Mouse (Mus musculus) midbrain, embryonic 15.5 days (tissue): ENCODE data around the gene Lta. TPM values are rescaled to one million over a fixed set of nuclear protein-coding genes. Genes with fewer than 3 reads are reported as not detected.

ENCODE experiments used
- ATAC-seq: fragments of 200-750 bp; cut with Nextera tagmentation; replicated peaks from 2 replicates; pipeline ENCODE4 v1.8.0; 2017; ENCODE audit warnings: moderate TSS enrichment
- H3K27ac ChIP-seq: fragments of 300-500 bp; sonication (generic); 2 replicates; pipeline ENCODE4 v1.5.1; 2015; ENCODE audit warnings: mild to moderate bottlenecking, inconsistent platforms
- H3K27me3 ChIP-seq: fragments of 300-500 bp; sonication (generic); replicated peaks from 2 replicates; pipeline ENCODE4 v1.6.1; 2015; ENCODE audit warnings: inconsistent platforms
- H3K36me3 ChIP-seq: fragments of 300-500 bp; sonication (generic); replicated peaks from 2 replicates; pipeline ENCODE4 v1.6.1; 2015; ENCODE audit warnings: inconsistent platforms
- H3K4me1 ChIP-seq: fragments of 300-500 bp; sonication (generic); 2 replicates; pipeline ENCODE4 v1.6.1; 2015; ENCODE audit warnings: inconsistent platforms
- H3K4me2 ChIP-seq: fragments of 300-500 bp; sonication (generic); 2 replicates; pipeline ENCODE4 v1.6.1; 2015; ENCODE audit warnings: inconsistent platforms, mild to moderate bottlenecking, moderate library complexity
- H3K4me3 ChIP-seq: fragments of 300-500 bp; sonication (generic); 2 replicates; pipeline ENCODE4 v1.5.1; 2015; ENCODE audit warnings: mild to moderate bottlenecking, inconsistent platforms
- H3K9ac ChIP-seq: fragments of 300-500 bp; sonication (generic); 2 replicates; pipeline ENCODE4 v1.6.1; 2015; ENCODE audit warnings: mild to moderate bottlenecking, inconsistent platforms
- H3K9me3 ChIP-seq: fragments of 300-500 bp; sonication (generic); 2 replicates; pipeline ENCODE4 v1.6.1; 2016; ENCODE audit warnings: inconsistent platforms
- WGBS: fragments of 180-500 bp; shearing (Covaris S2); methylation state at CpG from one replicate; pipeline ENCODE4 v1.1.7; 2015; ENCODE audit warnings: mixed read lengths; 5-methylcytosine and 5-hydroxymethylcytosine counted together
- polyA plus RNA-seq: library from polyadenylated mRNA; unstranded; fragments of >200 nt; fragmentation: Nextera tagmentation; extraction: Ambion mirVana; gene quantifications from 2 replicates; pipeline ENCODE4 v1.2.1, GENCODE M21; 2015

Lta gene
- polyA plus RNA-seq, 1 experiment from 2014 or later: 0.32 TPM

DNA sequence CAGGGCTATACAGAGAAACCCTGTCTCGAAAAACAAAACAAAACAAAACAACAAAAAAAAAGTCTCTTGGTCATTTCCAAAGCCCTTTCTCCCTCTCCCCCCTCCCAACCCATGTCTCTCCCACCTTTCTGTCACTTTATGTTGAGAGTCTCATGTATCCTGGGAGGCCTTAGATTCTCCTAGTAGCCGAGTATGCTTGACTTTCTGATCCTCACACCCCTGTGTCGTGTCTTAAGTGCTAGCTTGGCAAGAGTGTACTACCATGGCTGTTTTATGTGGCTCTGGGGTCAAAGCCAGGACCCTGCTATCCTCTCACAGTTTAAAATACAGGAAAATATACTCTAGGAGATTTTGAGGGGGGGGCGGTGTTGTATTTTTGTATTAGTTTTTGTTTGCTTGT, 17.8 kb downstream of the Lta start:
- peaks cover 11% of the 10 kb centered on the region; the same call in 1 of the 2 replicates for H3K4me1 ChIP-seq
- no peak overlapping the region for H3K9ac ChIP-seq
- H3K4me2 ChIP-seq: no peak overlapping the region
- no peaks in the 10 kb centered on the region for H3K9me3 ChIP-seq
- ATAC-seq: no peak
- no peak overlapping the region for H3K4me3 ChIP-seq
- no peak overlapping the region for H3K27ac ChIP-seq
- 77% methylated on average over 4 of the region's 4 CpGs for WGBS
- no peaks in the 10 kb centered on the region; the same call in 1 of the 2 replicates for H3K27me3 ChIP-seq
- H3K36me3 ChIP-seq: no peaks in the 10 kb centered on the region

DNA sequence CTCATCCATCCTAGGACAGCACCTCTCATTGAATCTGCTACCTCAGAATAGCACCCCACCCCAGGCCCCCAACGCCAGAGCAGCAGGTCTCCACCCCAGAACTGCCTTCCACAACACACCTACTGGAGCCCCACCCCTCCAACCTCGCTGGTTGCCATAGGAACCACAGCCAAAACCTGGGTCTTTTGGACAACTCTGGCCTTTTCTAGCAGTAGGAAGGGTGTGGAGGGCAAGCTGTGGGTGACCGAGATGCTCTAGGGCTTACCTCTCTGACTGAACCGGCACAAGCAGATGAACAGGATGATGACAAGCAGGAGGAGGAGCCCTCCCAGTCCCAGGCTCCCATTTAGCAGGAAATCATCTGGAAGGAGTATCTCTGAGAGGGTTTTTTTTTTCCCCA, 18.5 kb downstream of the Lta start:
- peak overlapping the region; percentile 77 for H3K27ac ChIP-seq
- WGBS: 3% methylated on average over 4 of the region's 4 CpGs
- peak overlapping the region; percentile 25 for H3K4me3 ChIP-seq
- no peaks in the 10 kb centered on the region; the same call in 1 of the 2 replicates for H3K27me3 ChIP-seq
- peaks cover 11% of the 10 kb centered on the region; the same call in 1 of the 2 replicates for H3K4me1 ChIP-seq
- no peak overlapping the region for H3K9ac ChIP-seq
- H3K9me3 ChIP-seq: no peaks in the 10 kb centered on the region
- peak; percentile 67; the same call in 1 of the 2 replicates for ATAC-seq
- H3K36me3 ChIP-seq: no peaks in the 10 kb centered on the region
- H3K4me2 ChIP-seq: peak overlapping the region; percentile 49

DNA sequence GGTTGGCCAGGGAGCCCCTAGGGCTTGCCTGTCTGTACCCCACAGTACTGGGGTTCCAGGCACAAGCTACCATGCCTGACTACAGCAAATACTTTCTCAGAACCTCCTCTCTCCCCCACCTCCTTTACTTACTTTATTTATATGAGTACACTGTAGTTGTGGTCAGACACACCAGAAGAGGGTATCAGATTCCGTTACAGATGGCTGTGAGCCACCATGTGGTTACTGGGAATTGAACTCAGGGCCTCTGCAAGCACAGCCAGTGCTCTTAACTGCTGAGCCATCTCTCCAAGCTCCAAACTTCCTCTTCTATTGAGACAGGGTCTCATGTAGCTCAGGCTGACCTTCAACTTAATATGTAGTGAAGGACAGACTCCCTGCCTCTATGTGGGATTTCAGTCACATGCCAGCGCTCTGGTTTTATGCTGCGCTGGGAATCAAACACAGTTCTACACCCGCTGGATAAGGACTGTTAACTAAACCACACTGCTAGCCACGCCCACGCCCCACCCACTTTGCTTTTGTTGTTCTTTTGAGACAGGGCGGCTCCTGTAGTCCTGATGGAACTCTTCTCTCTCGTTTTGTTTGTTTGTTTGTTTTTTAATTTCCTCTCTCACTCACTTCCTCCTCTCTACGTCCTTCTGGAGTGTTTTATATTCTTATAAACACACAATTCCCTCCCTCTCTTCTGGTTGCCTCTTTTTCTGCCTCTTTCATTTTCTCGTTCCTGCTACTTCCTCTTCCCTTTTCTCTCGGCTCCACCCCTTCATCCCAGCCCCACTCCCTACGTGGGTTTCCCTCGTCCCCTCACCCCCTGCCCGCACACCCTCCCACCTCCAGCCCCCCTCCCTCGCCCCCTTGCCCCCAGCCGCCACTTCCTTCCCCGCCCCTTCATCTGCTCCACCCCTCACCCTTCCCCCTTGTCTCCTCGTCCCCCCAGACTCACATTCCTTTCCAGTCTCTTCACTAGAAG, 19.2 kb downstream of the Lta start:
- peak overlapping the region; percentile 49 for H3K4me2 ChIP-seq
- H3K27me3 ChIP-seq: no peaks in the 10 kb centered on the region; the same call in 1 of the 2 replicates
- WGBS: 2% methylated on average over 18 of the region's 18 CpGs
- H3K4me1 ChIP-seq: peaks cover 11% of the 10 kb centered on the region; the same call in 1 of the 2 replicates
- peak overlapping the region; percentile 25 for H3K4me3 ChIP-seq
- H3K9ac ChIP-seq: no peak overlapping the region
- peak overlapping the region; percentile 77; the same call in 1 of the 2 replicates for H3K27ac ChIP-seq
- no peaks in the 10 kb centered on the region for H3K9me3 ChIP-seq
- no peaks in the 10 kb centered on the region for H3K36me3 ChIP-seq
- ATAC-seq: 0 out of 2 replicates have a peak, but pooled peaks have one; percentile 37

DNA sequence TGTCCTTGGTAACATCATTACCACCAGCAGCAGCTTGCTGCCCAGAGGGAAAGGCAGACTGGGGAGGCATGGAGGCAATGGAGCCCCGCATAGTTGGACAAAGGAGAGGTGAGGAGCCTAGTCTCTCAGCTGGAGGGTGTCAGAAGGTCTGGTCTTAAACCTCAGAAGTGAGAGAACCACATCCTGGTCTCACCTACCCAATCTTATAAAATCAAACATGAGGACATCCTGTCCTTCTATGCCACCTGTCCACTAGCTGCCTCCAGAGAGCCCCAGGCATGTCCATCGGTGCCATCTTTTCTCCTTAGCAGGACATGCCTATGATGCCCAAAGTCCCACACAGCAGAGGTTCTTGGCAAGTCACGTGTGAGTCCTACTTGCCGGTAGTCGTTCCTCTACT, 25.1 kb downstream of the Lta start:
- WGBS: 90% methylated on average over 5 of the region's 5 CpGs
- Histone ChIP-seq H3K27ac (no peak overlapping the region), H3K4me1 (no peaks in the 10 kb centered on the region), H3K27me3 (no peaks in the 10 kb centered on the region), H3K9me3 (no peaks in the 10 kb centered on the region), H3K9ac (no peak overlapping the region), H3K4me3 (no peak overlapping the region), H3K36me3 (no peaks in the 10 kb centered on the region), H3K4me2 (no peak overlapping the region)
- no peak for ATAC-seq

DNA sequence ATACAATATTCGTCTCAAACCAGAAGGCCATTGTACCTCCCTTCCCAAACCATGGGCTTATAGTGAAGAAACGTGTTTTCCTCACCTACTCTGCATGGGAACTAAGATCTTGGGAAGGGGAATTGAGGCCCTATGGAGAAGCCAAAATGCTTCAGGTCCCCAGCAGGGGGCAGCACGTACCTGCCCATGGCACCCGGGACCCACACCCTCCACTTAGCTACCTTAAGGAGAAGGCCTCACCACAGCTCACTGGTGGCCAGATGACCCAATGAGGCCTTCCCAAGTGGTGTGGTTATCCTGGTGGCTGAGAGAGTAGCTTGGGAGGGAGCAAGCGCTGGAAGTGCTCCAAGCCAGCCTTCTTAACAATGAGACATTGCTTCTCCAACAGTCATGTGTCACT, 26.6 kb downstream of the Lta start:
- Histone ChIP-seq H3K9ac (no peak overlapping the region), H3K36me3 (no peaks in the 10 kb centered on the region), H3K27ac (no peak overlapping the region), H3K4me2 (no peak overlapping the region), H3K4me3 (no peak overlapping the region), H3K4me1 (no peaks in the 10 kb centered on the region), H3K27me3 (no peaks in the 10 kb centered on the region), H3K9me3 (no peaks in the 10 kb centered on the region)
- no peak for ATAC-seq
- WGBS: 17% methylated on average over 5 of the region's 5 CpGs

DNA sequence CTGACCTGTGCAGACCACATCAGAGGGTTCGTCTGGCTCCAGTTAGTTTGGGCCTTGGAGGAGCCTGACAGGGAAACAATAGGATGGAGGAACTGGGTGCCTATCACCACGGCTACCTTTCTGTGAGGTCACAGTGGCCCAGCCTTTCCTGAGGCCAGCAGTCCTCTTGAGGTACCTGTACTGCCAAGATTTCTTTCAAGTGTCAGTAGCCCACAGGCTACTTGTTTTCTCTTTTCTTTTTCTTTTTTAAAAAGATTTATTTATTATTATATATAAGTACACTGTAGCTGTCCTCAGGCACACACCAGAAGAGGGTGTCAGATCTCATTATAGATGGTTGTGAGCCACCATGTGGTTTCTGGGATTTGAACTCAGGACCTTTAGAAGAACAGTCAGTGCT, 29.2 kb downstream of the Lta start, which contains the start of gene Aif1:
Gene Aif1 (minus strand): TSS at position 101 of the 400 bp plus-strand sequence.
- Histone ChIP-seq H3K4me2 (no peak within 1 kb of the TSS), H3K36me3 (no peaks in the 10 kb centered on the region), H3K9me3 (no peaks in the 10 kb centered on the region), H3K9ac (no peak within 1 kb of the TSS), H3K27me3 (no peaks in the 10 kb centered on the region), H3K4me3 (no peak within 1 kb of the TSS), H3K4me1 (no peaks in the 10 kb centered on the region), H3K27ac (no peak within 1 kb of the TSS)
- no peak for ATAC-seq
- 40% methylated on average over 2 of the region's 2 CpGs for WGBS

DNA sequence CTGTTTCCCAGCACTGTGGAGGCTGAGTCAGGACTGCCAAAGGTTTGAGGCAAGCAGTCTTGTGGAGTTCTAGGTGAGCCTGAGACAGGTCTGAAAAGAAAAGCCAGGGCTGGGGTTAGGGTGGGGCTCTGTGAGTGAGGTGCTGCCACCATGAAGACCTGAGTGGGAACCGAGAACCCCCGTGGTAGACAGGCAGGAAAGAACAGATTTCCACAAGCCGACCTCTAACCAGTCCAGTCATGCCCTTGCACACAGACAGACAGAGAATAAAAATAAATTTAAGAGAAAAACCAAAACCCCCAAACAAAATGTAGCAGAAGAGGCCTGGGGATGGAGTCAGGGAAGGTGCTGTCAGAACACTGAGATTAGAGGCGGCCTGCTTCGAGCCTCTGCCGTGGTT, 29.8 kb downstream of the Lta start:
- no peaks in the 10 kb centered on the region for H3K4me1 ChIP-seq

DNA sequence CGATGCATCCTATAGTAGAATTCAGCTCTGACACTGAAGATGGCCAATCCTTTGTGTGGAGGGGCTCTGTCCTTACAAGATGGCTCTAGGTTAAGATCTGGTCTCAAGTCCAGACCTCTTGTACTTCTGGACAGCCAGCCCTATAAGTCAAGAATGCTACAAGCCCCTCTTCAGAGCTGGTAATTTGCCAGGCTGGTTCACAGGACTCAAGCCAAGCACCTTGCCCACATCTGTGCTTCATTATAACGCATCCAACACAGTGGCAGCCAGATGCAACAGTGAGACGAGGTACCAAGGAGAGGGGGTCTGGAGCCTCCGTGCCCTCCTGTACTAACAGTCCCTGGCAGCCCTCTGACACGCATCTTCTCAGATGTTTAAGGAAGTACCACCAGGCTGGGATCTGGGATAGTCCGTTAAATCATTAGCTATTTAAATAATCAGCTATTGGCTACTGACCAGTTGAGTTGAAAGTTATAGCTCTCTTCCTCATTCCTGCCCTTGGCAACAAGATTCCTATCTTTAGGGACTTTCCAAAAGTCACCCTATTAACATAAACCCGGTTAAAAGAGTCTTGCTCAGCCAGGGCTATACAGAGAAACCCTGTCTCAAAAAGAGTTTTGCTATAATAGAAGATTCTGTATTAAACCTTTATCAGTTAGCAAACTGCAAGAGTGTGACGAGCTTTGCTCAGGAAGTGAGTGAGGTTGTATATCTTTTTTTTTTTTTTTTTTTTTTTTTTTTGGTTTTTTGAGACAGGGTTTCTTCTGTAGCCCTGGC, 30.8 kb downstream of the Lta start:
- Histone ChIP-seq H3K36me3 (no peaks in the 10 kb centered on the region), H3K9me3 (no peaks in the 10 kb centered on the region), H3K27ac (no peak overlapping the region), H3K4me2 (no peak overlapping the region), H3K27me3 (no peaks in the 10 kb centered on the region), H3K9ac (no peak overlapping the region), H3K4me3 (no peak overlapping the region), H3K4me1 (no peaks in the 10 kb centered on the region)
- ATAC-seq: no peak
- 80% methylated on average over 8 of the region's 8 CpGs for WGBS

More for the DNA sequence above, 29.8 kb downstream of the Lta start:
- H3K36me3 ChIP-seq: no peaks in the 10 kb centered on the region
- no peak for ATAC-seq
- no peak overlapping the region for H3K4me3 ChIP-seq
- no peak overlapping the region for H3K4me2 ChIP-seq
- no peak overlapping the region for H3K9ac ChIP-seq
- 49% methylated on average over 6 of the region's 6 CpGs for WGBS
- no peaks in the 10 kb centered on the region for H3K27me3 ChIP-seq
- H3K9me3 ChIP-seq: no peaks in the 10 kb centered on the region
- no peak overlapping the region for H3K27ac ChIP-seq

DNA sequence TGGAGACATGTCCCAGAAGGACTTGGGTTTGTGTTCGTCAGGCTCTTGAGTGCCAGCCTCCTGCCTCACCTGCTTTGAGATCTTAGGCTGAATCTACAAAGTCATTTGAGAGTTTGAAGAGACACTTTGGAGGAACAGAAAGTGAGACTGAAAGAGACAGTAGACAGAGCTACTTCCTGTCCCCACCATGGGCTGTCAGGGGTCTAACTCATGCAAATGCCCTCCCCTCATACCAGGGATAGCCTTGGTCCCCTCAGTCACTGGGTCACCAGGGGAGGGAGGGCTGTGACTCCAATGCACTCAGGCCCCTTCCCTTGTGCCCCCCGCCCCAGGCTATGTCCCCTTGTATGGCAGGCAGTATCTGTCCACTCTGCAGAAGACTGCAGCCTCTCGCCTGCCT, 31.8 kb downstream of the Lta start:
- no peak for ATAC-seq
- Histone ChIP-seq H3K4me2 (no peak overlapping the region), H3K4me1 (no peaks in the 10 kb centered on the region), H3K9ac (no peak overlapping the region), H3K4me3 (no peak overlapping the region), H3K9me3 (no peaks in the 10 kb centered on the region), H3K27ac (no peak overlapping the region), H3K27me3 (no peaks in the 10 kb centered on the region), H3K36me3 (no peaks in the 10 kb centered on the region)
- WGBS: 89% methylated on average over 3 of the region's 3 CpGs

DNA sequence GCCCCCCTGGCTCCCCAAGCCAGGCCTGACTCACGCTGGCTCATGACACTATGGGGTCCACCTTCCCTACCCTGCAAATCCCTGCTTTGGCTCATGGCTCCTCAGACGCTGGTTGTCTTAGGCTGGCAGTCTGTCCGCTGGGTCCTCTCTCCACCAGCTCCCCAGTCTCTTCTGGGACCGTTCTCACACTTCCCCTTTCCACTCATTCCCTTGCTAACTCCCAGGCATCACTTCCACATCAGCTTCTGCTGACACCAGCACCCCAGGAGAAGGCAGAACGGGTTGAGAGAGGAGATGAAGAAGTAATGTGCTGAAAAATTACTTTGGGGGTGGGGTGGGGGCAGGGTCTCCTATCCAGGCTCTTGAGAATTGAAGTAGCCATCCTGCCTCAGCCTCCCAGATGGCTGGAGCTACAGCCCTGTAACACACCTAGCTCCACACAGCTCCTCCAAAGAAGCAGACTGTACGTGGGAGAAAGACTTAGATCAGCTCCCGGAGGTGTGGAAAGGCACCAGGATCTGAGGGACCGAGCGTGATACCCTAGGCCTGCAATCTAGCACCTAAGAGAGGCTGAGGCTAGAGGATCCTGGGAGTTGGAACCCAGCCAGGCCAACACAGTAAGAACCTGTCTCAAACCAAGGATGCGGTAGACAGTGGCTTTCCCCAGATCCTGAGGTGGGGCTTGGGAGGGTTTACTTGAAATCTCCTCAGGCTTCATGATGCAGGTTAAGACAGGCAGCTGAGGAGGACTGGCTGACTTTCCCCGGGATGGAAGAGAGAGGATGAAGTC, 32.5 kb downstream of the Lta start:
- H3K9me3 ChIP-seq: no peaks in the 10 kb centered on the region
- H3K4me2 ChIP-seq: no peak overlapping the region
- WGBS: 76% methylated on average over 11 of the region's 11 CpGs
- H3K27me3 ChIP-seq: no peaks in the 10 kb centered on the region
- H3K9ac ChIP-seq: no peak overlapping the region
- ATAC-seq: no peak
- no peak overlapping the region for H3K4me3 ChIP-seq
- no peaks in the 10 kb centered on the region for H3K36me3 ChIP-seq
- H3K27ac ChIP-seq: no peak overlapping the region
- no peaks in the 10 kb centered on the region for H3K4me1 ChIP-seq

DNA sequence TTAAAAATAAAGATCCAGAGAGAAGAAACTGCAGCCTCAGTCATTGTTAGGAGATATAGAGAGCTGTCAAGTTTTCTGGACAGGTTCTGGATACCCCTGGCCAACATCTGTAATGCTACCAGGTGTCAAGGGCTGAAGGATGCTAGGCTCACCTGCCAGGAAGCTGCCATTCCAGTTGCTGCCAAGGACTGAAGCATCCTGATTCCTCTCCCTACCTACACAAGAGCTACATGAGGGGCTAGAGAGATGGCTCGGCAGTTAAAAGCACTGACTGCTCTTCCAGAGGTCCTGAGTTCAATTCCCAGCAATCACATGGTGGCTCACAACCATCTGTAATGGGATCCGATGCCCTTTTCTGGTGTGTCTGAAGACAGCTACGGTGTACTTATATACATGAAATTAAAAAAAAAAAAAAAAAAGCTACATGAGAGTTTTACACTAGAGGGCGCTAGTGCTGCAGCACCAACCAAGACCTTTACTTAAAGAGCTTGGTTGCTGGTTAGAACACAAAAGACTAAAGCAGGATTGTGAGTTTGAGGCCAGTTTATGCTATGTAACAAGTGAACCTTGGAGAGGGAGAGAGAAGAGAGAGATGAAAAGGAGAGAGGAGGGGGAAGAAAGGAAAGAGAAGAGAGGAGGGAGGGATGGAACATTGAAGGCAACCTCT, 36.5 kb downstream of the Lta start:
- 0 out of 2 replicates have a peak overlapping the region, but pooled peaks have one; percentile 58 for H3K27ac ChIP-seq
- H3K36me3 ChIP-seq: no peaks in the 10 kb centered on the region
- peaks cover 14% of the 10 kb centered on the region for H3K4me1 ChIP-seq
- WGBS: 23% methylated on average over 4 of the region's 4 CpGs
- H3K9ac ChIP-seq: no peak overlapping the region; the same call in 1 of the 2 replicates
- no peak overlapping the region for H3K4me2 ChIP-seq
- no peaks in the 10 kb centered on the region for H3K27me3 ChIP-seq
- ATAC-seq: no peak
- no peak overlapping the region for H3K4me3 ChIP-seq
- no peaks in the 10 kb centered on the region for H3K9me3 ChIP-seq
